Mouse (Mus musculus) brain, embryonic 14.5 days (tissue): ENCODE measurements around the gene Lca5l.
"Not testable (repeated sequence)": the region's sequence is repeated elsewhere in the genome, so short reads cannot be mapped to it uniquely, and the experiment has no call there.

Source experiments
- CTCF ChIP-seq: fragments of 200-500 bp; IDR thresholded peaks from 2 replicates; pipeline ENCODE4 v1.5.1; 2012; ENCODE audit warnings: inconsistent platforms, mild to moderate bottlenecking, moderate library complexity, borderline replicate concordance; ENCODE audit not compliant: insufficient read depth, insufficient read length; ENCODE audit errors: extremely low read depth
- POLR2A ChIP-seq: fragments of 200-500 bp; IDR thresholded peaks from 2 replicates; pipeline ENCODE4 v1.6.1; 2012; ENCODE audit warnings: mild to moderate bottlenecking, inconsistent platforms, borderline replicate concordance; ENCODE audit not compliant: poor library complexity, insufficient read depth, insufficient read length, severe bottlenecking; ENCODE audit errors: extremely low read depth

GRCm38 (mm10) chr16:96144748-96145109 is 47.3 kb downstream of the Lca5l start:
- TF ChIP-seq POLR2A, CTCF: not testable (repeated sequence)
